ENCODE assay signal across 19 mouse cellular contexts in genomic region chr7:130637811-130638210, GRCm38 (mm10).
DNase-seq lines count a peak whose midpoint lies in the region; ATAC-seq lines count a peak whose summit lies in the region.
"Had no signal": no experiment of that assay in that cellular context is flagged by ENCODE, and none has a peak within 500 bp of the region (broad histone marks: within the 10 kb centered on the region; RNA-seq: fewer than 3 reads in every experiment).

No protein-coding gene starts in this region.

- H3K9me3 ChIP-seq in kidney, embryonic 16.5 days (ENCODE audit: low read length), result no peaks in the 10 kb centered on the region
- H3K9me3 ChIP-seq in embryonic facial prominence, embryonic 10.5 days, result no peaks in the 10 kb centered on the region
- H3K9me3 ChIP-seq in limb, embryonic 13.5 days, result no peaks in the 10 kb centered on the region

- no peaks in the 10 kb centered on the region for H3K27me3 ChIP-seq in kidney, embryonic 16.5 days (ENCODE audit: insufficient read depth, low read length)
- no peaks in the 10 kb centered on the region for H3K27me3 ChIP-seq in embryonic facial prominence, embryonic 10.5 days (replicated peaks; ENCODE audit: low read depth, poor library complexity, severe bottlenecking)
- H3K27me3 ChIP-seq in limb, embryonic 13.5 days, result no peaks in the 10 kb centered on the region

- H3K4me3 ChIP-seq in kidney, embryonic 16.5 days (ENCODE audit: low read length), result no peak overlapping the region
- no peak overlapping the region for H3K4me3 ChIP-seq in embryonic facial prominence, embryonic 10.5 days
- H3K4me3 ChIP-seq in limb, embryonic 13.5 days, result no peak overlapping the region
- H3K4me3 ChIP-seq: heart, adult 2 months; layer of hippocampus, adult 2 months had no signal

- H3K27ac ChIP-seq in kidney, embryonic 16.5 days (ENCODE audit: low read length), result peak overlapping the region; percentile 47; the same call in 1 of the 2 replicates
- H3K27ac ChIP-seq in embryonic facial prominence, embryonic 10.5 days (replicated peaks), result peak overlapping the region; percentile 40
- peak overlapping the region; percentile 63 for H3K27ac ChIP-seq in limb, embryonic 13.5 days
- H3K27ac ChIP-seq: heart, adult 2 months; hindbrain, postnatal 0 days; layer of hippocampus, adult 2 months had no signal

- peaks cover 14% of the 10 kb centered on the region for H3K4me1 ChIP-seq in kidney, embryonic 16.5 days (ENCODE audit: insufficient read depth, low read length)
- peaks cover 37% of the 10 kb centered on the region for H3K4me1 ChIP-seq in embryonic facial prominence, embryonic 10.5 days
- peaks cover 21% of the 10 kb centered on the region for H3K4me1 ChIP-seq in limb, embryonic 13.5 days

- ATAC-seq in kidney, embryonic 16.5 days (ENCODE audit: low FRiP score, low TSS enrichment), result no peak
- no peak for ATAC-seq in limb, embryonic 13.5 days (ENCODE audit: low FRiP score, low read depth)
- ATAC-seq: forebrain, postnatal 0 days; hindbrain, postnatal 0 days had no signal

- DNase-seq in embryo, embryonic 11 days, result peak; percentile 47
- no peak for DNase-seq in embryo, embryonic 9.5 days (ENCODE audit: extremely low spot score)
- DNase-seq in kidney, postnatal 14 days, result no peak
- peak; percentile 36 for DNase-seq in embryonic facial prominence, embryonic 10.5 days (ENCODE audit: low spot score)
- DNase-seq in cerebellum, adult 9-10 months, result no peak
- DNase-seq in spleen, postnatal 10 days (ENCODE audit: low spot score in 2 of 2), result no peak
- DNase-seq: adrenal gland, postnatal 10 days; cerebellum, adult 11 months; forebrain, postnatal 0 days; heart, adult 2 months; heart, postnatal 14 days; kidney, adult 8-10 months; lung, postnatal 4 days; thymus, adult 18-20 months had no signal

- H3K9ac ChIP-seq in kidney, embryonic 16.5 days (replicated peaks; ENCODE audit: low read length), result no peak overlapping the region
- no peak overlapping the region; the same call in 1 of the 2 replicates for H3K9ac ChIP-seq in limb, embryonic 13.5 days
- H3K9ac ChIP-seq: forebrain, postnatal 0 days had no signal

- H3K4me2 ChIP-seq in kidney, embryonic 16.5 days (replicated peaks; ENCODE audit: low read depth, low read length), result no peak overlapping the region
- H3K4me2 ChIP-seq in limb, embryonic 13.5 days (replicated peaks), result no peak overlapping the region
- H3K4me2 ChIP-seq: midbrain, embryonic 11.5 days had no signal

- WGBS in kidney, embryonic 16.5 days, result 12% methylated on average over 6 of the region's 6 CpGs
- 24% methylated on average over 6 of the region's 6 CpGs for WGBS in embryonic facial prominence, embryonic 10.5 days
- 10% methylated on average over 6 of the region's 6 CpGs for WGBS in limb, embryonic 13.5 days

- H3K36me3 ChIP-seq in kidney, embryonic 16.5 days (ENCODE audit: insufficient read depth, low read length), result no peaks in the 10 kb centered on the region
- H3K36me3 ChIP-seq in embryonic facial prominence, embryonic 10.5 days (replicated peaks), result no peaks in the 10 kb centered on the region
- H3K36me3 ChIP-seq in limb, embryonic 13.5 days, result no peaks in the 10 kb centered on the region

Comparison
In these comparisons a context has a peak if more than half of its experiments do, and no peak if none do; other contexts are left out.
1. DNase-seq: peak in embryo, embryonic 11 days (single experiment) and embryonic facial prominence, embryonic 10.5 days (single experiment); none in embryo, embryonic 9.5 days (single experiment), kidney, postnatal 14 days (single experiment), cerebellum, adult 9-10 months (single experiment) and spleen, postnatal 10 days (0 of 2).
2. Peak in every context shown above with its lines, with median percentiles within 50 percentile points of each other: H3K27ac ChIP-seq.